Mouse (Mus musculus) brown adipose tissue, adult 24 weeks (tissue): ENCODE data around the gene Fpgs. TPM values are rescaled to one million over a fixed set of nuclear protein-coding genes. Genes with fewer than 3 reads are reported as not detected.

ENCODE experiments used
- H3K27ac ChIP-seq: fragments of 200-500 bp; replicated peaks from 2 replicates; pipeline ENCODE4 v1.5.1; 2012; ENCODE audit warnings: low read depth, mild to moderate bottlenecking, low read length
- H3K4me1 ChIP-seq: fragments of 200-500 bp; 2 replicates; pipeline ENCODE4 v1.6.1; 2012; ENCODE audit warnings: low read length, mixed read lengths; ENCODE audit not compliant: control insufficient read depth, insufficient read depth, insufficient read length
- H3K4me3 ChIP-seq: fragments of 200-500 bp; 2 replicates; pipeline ENCODE4 v1.5.1; 2012; ENCODE audit warnings: low read depth, mild to moderate bottlenecking, low read length, moderate library complexity; ENCODE audit not compliant: insufficient read depth
- polyA plus RNA-seq: library from polyadenylated mRNA; stranded (reverse); fragments of >200 nt; gene quantifications from 2 replicates; pipeline ENCODE4 v1.2.4, GENCODE M21; 2012; ENCODE audit not compliant: missing spikeins, insufficient read depth, insufficient read length

Fpgs gene
- polyA plus RNA-seq, 1 experiment, result 2.9 TPM

DNA sequence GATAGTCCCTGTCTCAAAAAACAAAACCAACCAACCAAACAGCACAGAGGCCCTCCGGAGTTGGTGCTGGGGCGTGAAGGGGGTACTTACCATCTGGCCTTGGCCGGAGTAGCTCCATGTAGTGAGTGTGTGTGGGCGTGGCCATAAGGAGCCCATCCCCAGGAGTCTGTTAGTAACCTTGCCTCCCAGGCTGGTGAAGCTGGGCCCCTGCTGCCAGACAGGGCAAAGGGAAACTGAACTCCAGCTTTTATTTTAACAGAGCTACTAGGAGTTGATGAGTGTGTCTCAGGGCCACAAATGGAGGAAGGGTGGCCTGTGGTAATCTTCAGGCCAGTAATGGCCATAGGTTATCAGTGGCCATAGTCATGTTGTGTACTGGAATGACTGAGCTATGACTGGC is 30.5 kb upstream of the Fpgs start:
- peak overlapping the region; percentile 99 for H3K27ac ChIP-seq
- peak overlapping the region; percentile 4 for H3K4me3 ChIP-seq
- peaks cover 19% of the 10 kb centered on the region for H3K4me1 ChIP-seq

- Histone ChIP-seq H3K4me3 (peak overlapping the region; percentile 66), H3K4me1 (peaks cover 16% of the 10 kb centered on the region), H3K27ac (peak overlapping the region; percentile 99)
These were observed 28.8 kb upstream of the Fpgs start for GRCm38 (mm10) chr2:32732695-32733094.

DNA sequence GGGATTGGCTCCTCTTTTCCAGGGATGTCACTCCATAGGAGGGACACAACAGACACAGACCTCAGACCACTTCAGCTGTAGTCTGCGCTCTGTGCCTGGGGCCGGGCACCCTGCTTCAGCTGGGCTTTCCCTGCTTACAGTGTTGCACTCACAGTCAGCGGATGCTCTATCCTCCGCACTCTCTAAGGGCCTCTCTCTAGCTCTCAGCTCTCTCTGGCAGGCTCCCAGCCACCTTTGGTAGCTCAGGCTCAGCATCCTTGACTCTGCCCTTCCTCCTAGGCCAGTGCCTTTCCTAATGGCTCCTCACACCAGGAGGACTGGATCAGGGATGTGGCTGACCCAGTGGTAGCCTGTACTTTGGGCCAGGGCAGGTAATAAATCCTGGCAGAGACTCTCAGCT is 28.0 kb upstream of the Fpgs start:
- Histone ChIP-seq H3K27ac (peak overlapping the region; percentile 99), H3K4me3 (peak overlapping the region; percentile 66), H3K4me1 (peaks cover 11% of the 10 kb centered on the region)

DNA sequence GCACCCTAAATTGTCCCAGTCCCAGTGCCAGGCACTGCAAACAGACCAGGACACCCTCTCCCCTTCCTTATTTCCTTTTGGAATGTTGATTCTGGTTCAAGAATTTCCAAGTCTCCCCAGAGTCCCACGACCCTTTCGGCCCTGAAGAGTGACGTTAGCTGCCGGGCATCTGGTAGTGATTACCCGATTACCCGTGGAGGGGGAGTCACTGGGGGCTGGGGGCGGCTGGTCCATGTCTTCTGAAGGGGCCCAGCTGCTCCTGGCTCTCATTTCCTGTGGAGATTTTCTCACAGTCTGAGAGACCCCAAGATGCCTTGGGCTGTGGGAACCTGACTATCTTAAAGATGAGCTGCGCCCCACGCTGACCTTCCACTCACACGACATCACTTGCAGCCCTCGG is 26.9 kb upstream of the Fpgs start:
- Histone ChIP-seq H3K27ac (peak overlapping the region; percentile 99), H3K4me1 (peaks cover 11% of the 10 kb centered on the region), H3K4me3 (peak overlapping the region; percentile 66)

DNA sequence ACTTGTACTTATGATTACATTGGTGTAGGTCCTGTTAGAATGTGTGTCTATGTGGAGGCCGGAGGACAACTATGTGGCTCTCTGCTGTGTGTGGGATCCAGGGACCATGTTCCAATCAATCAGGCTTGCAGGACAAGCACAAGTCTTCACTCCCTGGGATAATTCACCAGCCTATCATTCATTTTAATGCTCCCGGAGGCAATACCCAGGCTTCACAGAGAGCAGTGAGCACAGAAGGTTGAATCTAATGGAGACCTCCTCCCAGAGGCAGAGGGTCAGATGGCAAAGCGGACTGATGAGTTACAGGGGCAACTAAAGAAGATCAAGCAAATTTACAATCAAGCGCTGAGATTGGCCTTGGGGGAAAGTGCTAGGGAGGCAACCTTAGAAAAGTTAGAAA is 25.6 kb upstream of the Fpgs start:
- Histone ChIP-seq H3K27ac (peak overlapping the region; percentile 99), H3K4me3 (peak overlapping the region; percentile 66), H3K4me1 (peaks cover 11% of the 10 kb centered on the region)

DNA sequence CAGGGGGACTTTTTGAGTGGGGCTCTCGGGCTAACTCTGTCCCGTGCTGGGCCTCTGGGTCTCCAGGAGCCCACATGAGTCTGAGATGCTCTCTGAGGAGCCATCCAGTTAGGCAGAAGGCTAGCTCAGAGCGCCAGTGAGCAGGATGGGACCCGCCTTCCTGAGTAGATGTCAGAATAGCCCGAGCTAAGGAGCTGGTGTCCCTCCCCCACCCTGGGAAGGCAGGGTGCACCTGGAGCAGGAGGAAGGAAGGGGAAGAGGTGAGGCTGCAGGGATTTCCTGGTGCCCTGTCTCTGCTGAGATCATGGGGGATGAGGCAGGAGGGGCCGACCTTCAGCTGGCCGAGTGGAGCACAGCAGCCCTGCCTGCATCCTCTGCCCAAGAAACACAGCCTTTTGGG is 24.5 kb upstream of the Fpgs start:
- Histone ChIP-seq H3K27ac (peak overlapping the region; percentile 99), H3K4me1 (peaks cover 6% of the 10 kb centered on the region; the same call in 1 of the 2 replicates), H3K4me3 (peak overlapping the region; percentile 66)

DNA sequence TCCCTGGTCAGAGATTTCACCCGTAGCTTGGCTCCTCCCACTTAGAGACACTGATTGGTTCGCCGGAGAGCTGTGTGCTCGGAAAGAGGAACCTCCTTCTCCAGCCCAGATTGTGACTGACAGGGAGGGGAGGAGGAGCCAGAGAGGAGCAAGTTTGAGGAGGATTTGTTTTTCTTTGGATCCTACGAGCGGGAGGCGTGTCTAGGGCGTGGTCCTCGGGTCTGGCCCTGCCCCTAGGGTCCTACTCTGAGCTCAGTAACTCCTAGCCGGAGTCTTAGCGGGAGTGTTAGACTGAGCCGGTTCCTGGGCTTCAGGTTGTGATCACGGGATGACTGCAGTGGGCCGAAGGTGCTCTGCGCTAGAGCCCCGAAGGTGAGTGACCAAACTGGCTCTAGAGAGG is 23.5 kb upstream of the Fpgs start:
- H3K4me3 ChIP-seq, result peak overlapping the region; percentile 66
- peak overlapping the region; percentile 95 for H3K27ac ChIP-seq
- peaks cover 6% of the 10 kb centered on the region; the same call in 1 of the 2 replicates for H3K4me1 ChIP-seq

DNA sequence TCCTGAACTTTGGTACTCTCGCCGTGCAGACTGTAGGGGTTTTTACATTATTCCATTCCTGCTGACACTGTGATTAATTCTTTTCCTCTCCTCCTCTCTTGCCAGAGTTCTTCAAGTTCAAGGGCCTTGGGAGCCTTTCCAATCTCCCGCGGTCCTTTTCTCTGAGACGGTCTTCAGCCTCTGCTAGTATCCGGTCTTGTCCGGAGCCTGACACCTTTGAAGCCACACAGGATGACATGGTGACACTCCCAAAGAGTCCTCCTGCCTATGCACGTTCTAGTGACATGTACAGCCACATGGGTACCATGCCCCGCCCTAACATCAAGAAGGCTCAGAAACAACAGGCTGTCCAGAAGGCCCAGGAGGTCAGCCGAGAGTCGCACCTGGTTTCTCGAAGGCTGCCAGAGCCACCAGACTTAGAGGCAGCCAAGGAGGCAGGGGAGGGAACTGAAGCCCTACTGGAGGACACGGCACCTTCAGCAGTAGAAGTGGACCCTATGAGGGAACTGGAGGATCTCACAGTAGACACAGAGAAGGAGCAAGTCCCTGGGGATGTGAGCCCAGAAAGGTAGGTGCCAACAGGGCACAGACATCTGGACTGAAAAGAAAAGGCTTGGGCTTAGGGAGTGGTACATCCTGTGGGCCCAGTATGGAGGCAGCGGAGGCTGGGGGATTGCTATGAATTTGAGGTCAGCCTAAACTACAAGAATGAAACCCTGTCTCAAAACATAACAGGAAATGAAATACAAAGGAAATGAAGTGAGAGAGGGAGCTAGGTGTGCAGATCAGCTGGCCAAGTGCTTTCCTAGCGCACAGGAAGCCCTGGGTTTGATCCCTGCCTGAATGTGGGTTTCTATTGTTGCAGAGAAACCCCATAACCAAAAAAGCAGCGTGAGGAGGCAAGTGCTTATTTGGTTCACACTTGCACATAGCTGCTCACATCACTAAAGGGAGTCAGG is 21.2 kb upstream of the Fpgs start:
- Histone ChIP-seq H3K27ac (no peak overlapping the region), H3K4me1 (peaks cover 2% of the 10 kb centered on the region; the same call in 1 of the 2 replicates), H3K4me3 (no peak overlapping the region)

DNA sequence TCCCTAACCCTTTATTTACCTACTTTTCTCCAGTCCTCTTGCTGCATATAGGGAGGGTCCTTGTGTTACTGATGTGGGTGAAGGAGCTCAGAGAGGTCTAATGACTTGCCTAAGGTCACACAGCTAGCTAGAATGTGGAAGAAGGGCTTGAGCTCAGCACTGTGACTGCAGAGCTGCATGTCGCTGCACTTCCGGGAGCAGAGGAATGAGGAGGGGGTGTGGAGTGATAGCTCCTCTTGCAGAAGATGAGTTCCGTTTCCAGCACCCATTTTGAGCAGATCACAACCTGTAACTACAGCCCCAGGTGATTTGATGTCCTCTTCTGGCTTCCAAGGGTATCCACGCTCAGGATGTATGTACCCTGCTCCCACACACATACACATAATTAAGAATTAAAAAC is 20.2 kb upstream of the Fpgs start:
- H3K4me3 ChIP-seq, result no peak overlapping the region
- H3K4me1 ChIP-seq, result peaks cover 2% of the 10 kb centered on the region; the same call in 1 of the 2 replicates
- H3K27ac ChIP-seq, result no peak overlapping the region

- Histone ChIP-seq H3K4me1 (peaks cover 2% of the 10 kb centered on the region; the same call in 1 of the 2 replicates), H3K27ac (no peak overlapping the region), H3K4me3 (no peak overlapping the region)
These were observed 18.6 kb upstream of the Fpgs start for GRCm38 (mm10) chr2:32722581-32722980.

- Histone ChIP-seq H3K4me3 (no peak overlapping the region), H3K27ac (no peak overlapping the region), H3K4me1 (peaks cover 2% of the 10 kb centered on the region; the same call in 1 of the 2 replicates)
These were observed 18.1 kb upstream of the Fpgs start for GRCm38 (mm10) chr2:32722046-32722445.

DNA sequence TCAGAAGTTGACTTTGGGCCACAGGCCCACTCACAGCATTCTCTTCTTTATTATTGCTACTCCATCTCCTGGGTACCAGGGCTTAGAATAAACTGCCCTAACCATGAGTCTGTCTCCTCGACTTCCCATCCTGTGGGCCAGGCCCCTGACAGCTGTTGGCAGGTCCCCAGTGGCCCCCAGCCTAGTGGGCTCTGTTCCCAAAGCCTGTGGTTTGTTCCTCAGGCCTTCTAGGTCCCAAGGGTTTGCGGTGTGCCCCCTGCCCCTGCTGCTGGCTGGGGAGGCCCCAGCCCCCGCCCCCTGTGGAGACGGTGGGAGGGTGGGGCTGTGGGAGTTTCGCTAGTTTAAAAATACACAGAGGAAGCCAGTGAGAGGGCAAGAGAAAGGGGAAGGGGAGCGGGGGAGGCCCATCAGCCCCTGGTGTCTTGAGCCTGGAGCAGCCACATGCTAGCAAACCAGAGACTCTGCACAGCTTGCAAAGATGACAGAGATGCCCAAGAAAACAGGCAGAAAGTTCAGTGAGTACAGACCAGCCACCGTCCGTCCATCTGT is 16.8 kb upstream of the Fpgs start, which contains the start of gene Sh2d3c:
TSS of gene Sh2d3c (plus strand) at position 375 of the 549 bp plus-strand sequence.
- Histone ChIP-seq H3K4me3 (peak within 1 kb of the TSS; percentile 2), H3K4me1 (peaks cover 2% of the 10 kb centered on the region; the same call in 1 of the 2 replicates), H3K27ac (no peak within 1 kb of the TSS)

GRCm38 (mm10) chr2:32720053-32720452 is 16.1 kb upstream of the Fpgs start:
- no peak overlapping the region for H3K27ac ChIP-seq
- H3K4me1 ChIP-seq, result peaks cover 2% of the 10 kb centered on the region; the same call in 1 of the 2 replicates
- H3K4me3 ChIP-seq, result no peak overlapping the region

DNA sequence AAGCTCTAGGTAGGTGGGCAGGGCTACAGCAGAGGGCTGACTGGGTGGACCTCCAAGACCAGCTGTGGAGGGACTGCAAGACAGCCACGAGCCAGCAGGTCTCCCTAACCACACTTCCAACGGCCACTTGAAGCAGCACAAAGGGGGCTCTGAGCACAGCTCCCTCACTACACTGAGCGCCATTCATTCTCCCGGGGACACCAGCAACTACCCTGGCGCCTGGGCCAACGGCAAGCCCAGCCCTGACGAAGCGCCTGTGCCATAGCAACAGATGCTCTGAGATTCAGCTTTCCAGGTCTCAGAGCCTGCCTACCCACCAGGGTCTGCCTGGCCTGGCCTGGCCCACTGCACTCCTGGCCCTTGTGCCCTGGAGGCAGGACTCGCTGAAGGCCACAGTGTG is 14.8 kb upstream of the Fpgs start:
- peaks cover 8% of the 10 kb centered on the region; the same call in 1 of the 2 replicates for H3K4me1 ChIP-seq
- no peak overlapping the region for H3K27ac ChIP-seq
- H3K4me3 ChIP-seq, result no peak overlapping the region

GRCm38 (mm10) chr2:32714987-32715425 is 11.1 kb upstream of the Fpgs start:
- Histone ChIP-seq H3K4me3 (no peak overlapping the region), H3K4me1 (peaks cover 12% of the 10 kb centered on the region; the same call in 1 of the 2 replicates), H3K27ac (peak overlapping the region; percentile 87)
